Mouse (Mus musculus): ENCODE measurements around the gene Thrap3. TPM values are rescaled to one million over a fixed set of nuclear protein-coding genes. Genes with fewer than 3 reads are reported as not detected.

Gene Thrap3
- polyA plus RNA-seq, 1 experiment from 2014 or later, result 139 TPM

DNA sequence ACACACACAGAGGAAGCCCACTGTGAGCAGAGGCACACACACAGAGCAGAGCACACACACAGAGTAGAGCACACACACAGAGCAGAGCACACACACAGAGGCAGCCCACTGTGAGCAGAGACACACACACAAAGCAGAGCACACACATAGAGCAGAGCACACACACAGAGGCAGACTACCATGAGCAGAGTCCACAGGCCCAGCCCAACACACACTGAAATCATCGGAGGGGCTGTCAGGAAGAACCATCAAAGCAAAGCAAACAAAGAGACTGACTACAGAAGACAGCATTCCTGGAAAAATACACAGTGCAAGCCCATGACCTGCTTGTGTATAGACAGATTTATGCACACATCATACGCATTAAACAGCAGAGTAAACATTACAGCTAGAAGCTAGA, 46.7 kb downstream of the Thrap3 start:
- WGBS, result 69% methylated on average over 2 of the region's 2 CpGs
- Histone ChIP-seq H3K9ac (no peak overlapping the region), H3K9me3 (ENCODE audit: control insufficient read depth, low read length) (no peaks in the 10 kb centered on the region), H3K36me3 (replicated peaks; ENCODE audit: control insufficient read depth, insufficient read depth) (no peaks in the 10 kb centered on the region), H3K4me3 (replicated peaks; ENCODE audit: low read length) (no peak overlapping the region), H3K4me2 (replicated peaks) (no peak overlapping the region), H3K27ac (peak overlapping the region; percentile 43; the same call in 1 of the 2 replicates), H3K4me1 (replicated peaks; ENCODE audit: control insufficient read depth, insufficient read depth, low read length) (no peaks in the 10 kb centered on the region), H3K27me3 (ENCODE audit: control insufficient read depth, insufficient read depth, low read length) (no peaks in the 10 kb centered on the region)
- ATAC-seq (ENCODE audit: low FRiP score), result no peak
- no peak for DNase-seq (ENCODE audit: low spot score)

DNA sequence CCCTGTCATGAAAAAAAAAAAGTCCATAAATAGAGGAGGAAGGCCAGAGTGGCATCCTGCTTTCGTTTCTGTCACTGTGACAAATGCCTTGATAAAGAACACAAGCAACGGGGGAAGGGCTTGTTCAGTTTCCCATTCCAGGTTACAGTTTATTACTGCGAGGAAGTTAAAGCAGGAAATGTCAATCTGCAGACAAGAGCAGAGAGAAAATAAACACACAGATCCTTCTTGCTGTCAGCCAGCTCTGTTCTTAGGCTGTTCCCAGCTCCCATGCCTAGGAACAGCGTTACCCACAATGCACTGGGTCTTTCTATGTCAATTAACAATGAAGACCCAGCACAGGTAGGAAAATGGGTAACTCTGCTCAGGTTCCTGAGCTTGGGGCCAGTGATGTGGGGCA, 47.4 kb downstream of the Thrap3 start:
- Histone ChIP-seq H3K36me3 (replicated peaks; ENCODE audit: control insufficient read depth, insufficient read depth) (no peaks in the 10 kb centered on the region), H3K4me2 (replicated peaks) (no peak overlapping the region), H3K27ac (peak overlapping the region; percentile 43; the same call in 1 of the 2 replicates), H3K4me3 (replicated peaks; ENCODE audit: low read length) (no peak overlapping the region), H3K27me3 (ENCODE audit: control insufficient read depth, insufficient read depth, low read length) (peaks cover 3% of the 10 kb centered on the region), H3K4me1 (replicated peaks; ENCODE audit: control insufficient read depth, insufficient read depth, low read length) (no peaks in the 10 kb centered on the region), H3K9ac (no peak overlapping the region), H3K9me3 (ENCODE audit: control insufficient read depth, low read length) (no peaks in the 10 kb centered on the region)
- no peak for DNase-seq (ENCODE audit: low spot score)
- WGBS, result 68% methylated on average over 4 of the region's 4 CpGs
- no peak for ATAC-seq (ENCODE audit: low FRiP score)

DNA sequence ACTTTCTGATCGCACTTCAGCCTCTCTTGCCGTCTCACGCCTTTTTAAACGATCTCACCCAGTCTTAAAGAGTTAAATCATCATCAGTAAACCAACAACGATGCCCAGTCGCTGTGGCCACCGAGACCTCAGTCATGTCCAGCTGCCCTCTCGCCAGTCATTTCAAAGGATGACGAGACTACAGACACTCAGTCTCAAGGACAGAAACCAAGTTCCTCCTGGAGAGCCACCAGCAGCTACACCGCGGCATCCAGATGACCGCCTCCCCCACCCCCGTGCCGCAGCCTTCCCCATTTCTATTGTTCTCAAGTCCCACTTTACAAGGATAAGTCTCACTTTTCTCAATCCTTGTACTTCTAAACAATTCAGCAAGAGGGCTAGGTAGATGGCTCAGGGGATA, 49.7 kb downstream of the Thrap3 start:
- Histone ChIP-seq H3K9ac (no peak overlapping the region), H3K4me3 (replicated peaks; ENCODE audit: low read length) (no peak overlapping the region), H3K9me3 (ENCODE audit: control insufficient read depth, low read length) (no peaks in the 10 kb centered on the region), H3K27me3 (ENCODE audit: control insufficient read depth, insufficient read depth, low read length) (peaks cover 26% of the 10 kb centered on the region), H3K27ac (no peak overlapping the region), H3K4me2 (replicated peaks) (no peak overlapping the region), H3K4me1 (replicated peaks; ENCODE audit: control insufficient read depth, insufficient read depth, low read length) (peaks cover 10% of the 10 kb centered on the region), H3K36me3 (replicated peaks; ENCODE audit: control insufficient read depth, insufficient read depth) (no peaks in the 10 kb centered on the region)
- 64% methylated on average over 14 of the region's 14 CpGs for WGBS
- DNase-seq (ENCODE audit: low spot score), result no peak
- no peak for ATAC-seq (ENCODE audit: low FRiP score)

DNA sequence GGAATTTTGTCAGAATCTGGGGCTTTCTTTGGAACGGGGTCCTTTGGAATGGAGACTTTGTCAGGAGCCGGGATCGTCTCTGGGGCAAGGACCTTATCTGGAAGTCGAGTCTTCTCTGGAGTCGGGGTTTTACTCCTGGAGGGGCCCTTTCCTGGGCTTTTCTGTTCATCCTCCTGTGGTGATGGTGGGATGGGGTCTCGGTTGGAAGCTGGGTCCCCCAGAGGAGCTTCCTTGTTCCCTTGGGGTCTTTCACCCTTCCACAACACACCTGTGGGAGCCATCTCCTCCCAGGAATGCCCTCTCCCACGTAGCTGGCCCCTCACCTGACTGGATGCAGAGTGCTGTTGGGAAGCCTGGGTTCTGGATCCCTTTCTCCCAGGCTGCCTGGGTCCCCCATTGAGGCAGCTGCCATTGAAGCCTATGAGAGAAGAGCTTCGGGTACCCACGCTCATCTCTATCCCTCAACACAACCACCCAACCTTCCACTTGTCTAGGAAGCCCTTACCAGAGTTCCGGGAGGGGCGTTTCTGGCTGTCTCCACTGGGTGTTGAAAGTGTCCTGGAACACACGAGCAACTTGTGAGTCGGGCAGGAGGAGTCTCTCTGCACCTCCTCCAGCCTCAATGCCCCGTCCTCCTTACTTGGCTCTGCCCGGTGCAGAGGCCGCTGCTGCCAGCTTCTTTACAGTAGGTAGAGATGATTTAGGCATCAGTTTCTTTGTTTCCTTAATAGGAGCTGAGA, 50.7 kb downstream of the Thrap3 start:
- 85% methylated on average over 16 of the region's 16 CpGs for WGBS
- Histone ChIP-seq H3K4me2 (replicated peaks) (no peak overlapping the region), H3K9me3 (ENCODE audit: control insufficient read depth, low read length) (no peaks in the 10 kb centered on the region), H3K27me3 (ENCODE audit: control insufficient read depth, insufficient read depth, low read length) (peaks cover 36% of the 10 kb centered on the region), H3K4me1 (replicated peaks; ENCODE audit: control insufficient read depth, insufficient read depth, low read length) (peaks cover 16% of the 10 kb centered on the region), H3K9ac (no peak overlapping the region), H3K4me3 (replicated peaks; ENCODE audit: low read length) (no peak overlapping the region), H3K36me3 (replicated peaks; ENCODE audit: control insufficient read depth, insufficient read depth) (no peaks in the 10 kb centered on the region), H3K27ac (no peak overlapping the region)
- DNase-seq (ENCODE audit: low spot score), result no peak
- no peak for ATAC-seq (ENCODE audit: low FRiP score)

DNA sequence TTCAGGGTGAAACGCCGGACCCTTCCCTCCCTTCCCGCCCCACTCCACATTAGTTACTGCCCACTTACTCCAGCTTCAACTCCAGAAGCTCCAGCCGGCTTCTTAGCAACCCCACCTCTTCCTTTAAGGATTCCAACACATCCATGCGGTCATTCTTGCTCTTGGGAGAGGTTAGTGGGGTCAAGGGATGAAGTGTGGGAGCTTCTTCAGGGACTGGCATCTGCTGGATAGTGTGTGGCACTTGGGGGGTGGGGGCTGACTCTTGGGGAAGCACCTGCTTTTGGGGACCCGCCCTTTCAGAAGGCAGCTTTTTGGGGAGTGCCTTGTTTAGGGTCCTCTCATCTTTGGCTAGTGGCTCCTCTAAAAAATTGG, 51.6 kb downstream of the Thrap3 start:
- Histone ChIP-seq H3K27me3 (ENCODE audit: control insufficient read depth, insufficient read depth, low read length) (peaks cover 40% of the 10 kb centered on the region), H3K4me3 (replicated peaks; ENCODE audit: low read length) (no peak overlapping the region), H3K36me3 (replicated peaks; ENCODE audit: control insufficient read depth, insufficient read depth) (no peaks in the 10 kb centered on the region), H3K27ac (no peak overlapping the region), H3K9ac (no peak overlapping the region), H3K4me1 (replicated peaks; ENCODE audit: control insufficient read depth, insufficient read depth, low read length) (peaks cover 16% of the 10 kb centered on the region), H3K4me2 (replicated peaks) (no peak overlapping the region), H3K9me3 (ENCODE audit: control insufficient read depth, low read length) (no peaks in the 10 kb centered on the region)
- ATAC-seq (ENCODE audit: low FRiP score), result no peak
- 82% methylated on average over 6 of the region's 6 CpGs for WGBS
- no peak for DNase-seq (ENCODE audit: low spot score)

DNA sequence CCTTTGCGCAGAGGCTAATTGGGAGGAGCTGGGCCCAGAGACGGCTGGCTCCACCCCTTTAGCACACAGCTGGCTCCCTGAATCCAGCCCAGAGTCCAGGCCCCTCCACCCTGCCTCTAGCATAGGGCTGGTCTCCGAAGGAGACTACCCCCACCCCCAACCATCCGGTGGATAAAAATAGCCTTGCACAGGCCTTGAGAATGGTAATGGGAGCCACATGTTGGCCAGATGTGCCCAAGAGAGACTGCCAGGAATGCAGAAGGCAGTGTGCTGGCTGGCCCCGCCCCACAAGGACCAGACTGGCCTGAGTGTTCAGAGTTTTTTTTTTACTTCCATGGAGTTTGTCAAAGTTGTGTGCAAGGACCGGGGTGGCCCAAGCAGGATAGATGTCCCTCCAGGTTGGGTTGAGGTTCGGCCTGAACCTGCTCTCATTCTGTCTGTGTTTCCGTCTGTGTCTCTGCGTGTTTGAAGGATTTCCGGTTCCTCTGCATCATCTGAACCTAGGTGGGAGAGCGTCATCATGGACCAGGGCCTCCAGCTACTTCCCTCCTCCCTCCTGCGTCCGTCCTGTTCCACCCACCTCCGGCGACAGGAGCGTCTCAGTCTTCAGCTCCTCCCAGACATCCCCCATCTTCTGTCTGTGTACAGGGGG, 52.1 kb downstream of the Thrap3 start:
- H3K9me3 ChIP-seq (ENCODE audit: control insufficient read depth, low read length), result no peaks in the 10 kb centered on the region
- no peak for ATAC-seq (ENCODE audit: low FRiP score)
- no peak overlapping the region for H3K4me2 ChIP-seq (replicated peaks)
- peaks cover 16% of the 10 kb centered on the region for H3K4me1 ChIP-seq (replicated peaks; ENCODE audit: control insufficient read depth, insufficient read depth, low read length)
- 58% methylated on average over 16 of the region's 16 CpGs for WGBS
- no peak for DNase-seq (ENCODE audit: low spot score)
- no peak overlapping the region for H3K9ac ChIP-seq
- no peak overlapping the region for H3K4me3 ChIP-seq (replicated peaks; ENCODE audit: low read length)
- no peak overlapping the region for H3K27ac ChIP-seq
- peaks cover 40% of the 10 kb centered on the region for H3K27me3 ChIP-seq (ENCODE audit: control insufficient read depth, insufficient read depth, low read length)
- no peaks in the 10 kb centered on the region for H3K36me3 ChIP-seq (replicated peaks; ENCODE audit: control insufficient read depth, insufficient read depth)

DNA sequence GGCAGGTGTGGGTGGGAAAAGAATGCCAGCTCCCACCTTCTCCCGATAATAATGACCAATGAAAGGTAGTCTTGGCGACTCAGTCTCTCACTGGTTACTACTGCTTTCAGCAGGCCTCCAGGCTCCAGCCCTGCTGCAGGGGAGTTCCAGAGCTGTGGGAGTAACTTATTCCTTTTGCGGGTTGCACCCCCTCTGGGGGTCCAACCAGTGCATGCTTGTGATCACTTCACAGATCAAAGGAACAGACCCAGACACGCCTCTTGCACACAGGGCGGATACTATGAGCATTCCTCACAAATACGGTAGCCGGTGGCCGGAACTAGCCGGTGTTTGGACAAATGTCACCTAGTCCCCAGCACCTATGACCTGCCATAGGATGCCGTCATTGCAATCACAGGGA, 52.8 kb downstream of the Thrap3 start:
- H3K4me2 ChIP-seq (replicated peaks), result peak overlapping the region; percentile 63
- no peaks in the 10 kb centered on the region for H3K9me3 ChIP-seq (ENCODE audit: control insufficient read depth, low read length)
- ATAC-seq (ENCODE audit: low FRiP score) (no peak), DNase-seq (ENCODE audit: low spot score) (no peak)
- no peaks in the 10 kb centered on the region for H3K36me3 ChIP-seq (replicated peaks; ENCODE audit: control insufficient read depth, insufficient read depth)
- H3K27me3 ChIP-seq (ENCODE audit: control insufficient read depth, insufficient read depth, low read length), result peaks cover 40% of the 10 kb centered on the region
- no peak overlapping the region for H3K9ac ChIP-seq
- no peak overlapping the region for H3K4me3 ChIP-seq (replicated peaks; ENCODE audit: low read length)
- peaks cover 16% of the 10 kb centered on the region for H3K4me1 ChIP-seq (replicated peaks; ENCODE audit: control insufficient read depth, insufficient read depth, low read length)
- WGBS, result 58% methylated on average over 10 of the region's 10 CpGs
- H3K27ac ChIP-seq, result no peak overlapping the region

DNA sequence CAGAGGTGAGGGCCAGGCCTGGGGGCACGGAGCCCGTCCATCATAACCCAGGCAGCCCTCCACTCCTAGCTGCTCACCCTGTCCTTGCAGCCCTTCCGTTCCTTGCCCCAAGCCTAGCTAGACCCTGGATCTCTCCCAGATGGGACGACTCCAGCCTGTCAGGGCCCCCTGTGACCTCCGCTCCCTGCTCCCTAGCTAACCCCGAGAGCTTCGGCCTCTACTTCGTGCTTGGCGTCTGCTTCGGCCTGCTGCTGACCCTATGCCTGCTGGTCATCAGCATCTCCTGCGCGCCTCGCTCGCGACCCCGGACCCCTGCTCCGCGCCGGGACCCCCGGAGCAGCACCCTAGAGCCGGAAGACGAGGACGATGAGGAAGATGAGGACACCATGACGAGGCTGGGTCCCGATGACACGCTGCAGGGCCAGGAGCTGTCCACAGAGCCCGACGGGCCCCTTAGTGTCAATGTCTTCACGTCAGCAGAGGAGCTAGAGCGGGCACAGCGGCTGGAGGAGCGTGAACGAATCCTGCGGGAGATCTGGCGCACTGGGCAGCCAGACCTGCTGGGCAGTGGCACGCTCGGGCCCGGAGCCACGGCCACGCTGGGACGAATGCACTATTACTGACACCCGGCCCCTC, 53.4 kb downstream of the Thrap3 start:
- Histone ChIP-seq H3K9me3 (ENCODE audit: control insufficient read depth, low read length) (no peaks in the 10 kb centered on the region), H3K27ac (no peak overlapping the region), H3K4me2 (replicated peaks) (peak overlapping the region; percentile 63), H3K4me3 (replicated peaks; ENCODE audit: low read length) (peak overlapping the region; percentile 40), H3K4me1 (replicated peaks; ENCODE audit: control insufficient read depth, insufficient read depth, low read length) (peaks cover 16% of the 10 kb centered on the region), H3K36me3 (replicated peaks; ENCODE audit: control insufficient read depth, insufficient read depth) (no peaks in the 10 kb centered on the region), H3K9ac (peak overlapping the region; percentile 40), H3K27me3 (ENCODE audit: control insufficient read depth, insufficient read depth, low read length) (peaks cover 40% of the 10 kb centered on the region)
- no peak for ATAC-seq (ENCODE audit: low FRiP score)
- 26% methylated on average over 42 of the region's 42 CpGs for WGBS
- no peak for DNase-seq (ENCODE audit: low spot score)

DNA sequence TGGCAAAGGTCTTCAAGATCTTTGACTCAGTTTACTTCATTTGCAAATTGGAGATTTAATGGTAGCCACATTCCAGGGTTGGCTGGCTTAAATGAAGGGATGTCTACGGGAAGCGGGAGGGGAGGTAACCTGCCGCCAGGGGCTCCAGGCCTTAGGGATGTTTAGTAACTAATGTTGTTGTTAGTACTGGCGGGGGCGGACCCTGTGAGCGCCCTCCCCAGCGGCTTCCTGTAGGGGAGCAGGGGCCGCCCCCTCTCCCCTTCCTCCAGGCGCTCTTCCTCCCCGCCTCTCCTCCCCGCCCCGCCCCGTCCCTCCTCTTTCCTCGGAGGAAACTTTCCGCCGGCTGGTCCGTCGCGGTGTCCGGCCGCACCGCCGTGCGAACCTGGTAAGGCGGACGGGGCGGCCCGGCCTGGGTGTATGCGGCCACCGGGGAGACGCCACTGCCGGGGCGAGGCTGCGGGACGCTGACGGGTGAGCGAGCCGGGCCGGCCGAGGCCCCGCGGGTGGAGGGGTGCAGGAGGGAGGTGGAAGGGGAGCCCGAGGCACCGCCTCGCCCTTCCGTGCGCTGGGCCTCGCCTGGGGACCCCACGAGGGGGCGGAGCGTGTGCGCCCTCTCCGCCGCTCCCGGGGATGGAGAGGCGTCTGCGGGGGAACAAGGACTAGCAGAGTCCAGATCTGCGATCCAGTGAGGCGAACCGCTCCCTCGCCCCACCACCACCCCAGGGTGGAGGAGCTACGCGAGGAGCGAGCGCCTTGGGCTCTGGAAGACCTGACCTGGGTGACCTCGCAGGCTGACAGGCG, 54.2 kb downstream of the Thrap3 start:
- Histone ChIP-seq H3K9ac (peak overlapping the region; percentile 40), H3K27me3 (ENCODE audit: control insufficient read depth, insufficient read depth, low read length) (peaks cover 40% of the 10 kb centered on the region), H3K36me3 (replicated peaks; ENCODE audit: control insufficient read depth, insufficient read depth) (no peaks in the 10 kb centered on the region), H3K4me2 (replicated peaks) (peak overlapping the region; percentile 63), H3K27ac (no peak overlapping the region), H3K4me1 (replicated peaks; ENCODE audit: control insufficient read depth, insufficient read depth, low read length) (peaks cover 16% of the 10 kb centered on the region), H3K9me3 (ENCODE audit: control insufficient read depth, low read length) (no peaks in the 10 kb centered on the region), H3K4me3 (replicated peaks; ENCODE audit: low read length) (peak overlapping the region; percentile 40)
- ATAC-seq (ENCODE audit: low FRiP score) (0 out of 2 replicates have a peak, but pooled peaks have one; percentile 35), DNase-seq (ENCODE audit: low spot score) (no peak)
- under 1% methylated on average over 55 of the region's 67 CpGs for WGBS

Data from hindbrain, embryonic 14.5 days (tissue).